Mouse (Mus musculus) heart, adult 11 months (tissue): ENCODE measurements around the gene Chmp2a.

ENCODE experiments used
- DNase-seq: peaks from one replicate; pipeline ENCODE4 v3.0.0; 2022

Chmp2a gene

GRCm38 (mm10) chr7:12998053-12998452, 36.6 kb downstream of the Chmp2a start, which contains the start of gene Slc27a5:
Gene Slc27a5 (minus strand): TSS chr7:12998192.
- DNase-seq = no peak

- no peak for DNase-seq
These were observed 37.4 kb downstream of the Chmp2a start for GRCm38 (mm10) chr7:12997230-12997629.

- no peak for DNase-seq
These were observed 38.7 kb downstream of the Chmp2a start for GRCm38 (mm10) chr7:12995862-12996261.

- DNase-seq = no peak
These were observed 41.5 kb downstream of the Chmp2a start for GRCm38 (mm10) chr7:12993148-12993547.

GRCm38 (mm10) chr7:12992222-12992621, 42.4 kb downstream of the Chmp2a start:
- DNase-seq = no peak

GRCm38 (mm10) chr7:12987409-12988189, 47.0 kb downstream of the Chmp2a start:
- no peak for DNase-seq

- DNase-seq = no peak
These were observed 47.7 kb downstream of the Chmp2a start for GRCm38 (mm10) chr7:12986906-12987305.

- no peak for DNase-seq
These were observed 48.9 kb downstream of the Chmp2a start for GRCm38 (mm10) chr7:12985724-12986123.
